Mouse (Mus musculus) liver, postnatal 0 days (tissue): ENCODE measurements at regions not wholly inside any gene's neighbourhood (a gene's known extent, or its start where the extent isn't known, plus 50 kb on each side); places are given as distances from the start of the nearest gene placed in this dataset.

Experiments used
- CTCF ChIP-seq: sonication (generic); IDR thresholded peaks from 2 replicates; pipeline ENCODE4 v1.5.1; 2016; ENCODE audit warnings: antibody characterized with exemption, low read depth
- EP300 ChIP-seq: IDR thresholded peaks from 2 replicates; pipeline ENCODE4 v1.6.1; 2016; ENCODE audit warnings: antibody characterized with exemption, low read depth, mild to moderate bottlenecking

GRCm38 (mm10) chr8:10712118-10712689 lies 296.1 kb downstream of the Irs2 start:
- TF ChIP-seq CTCF (no peak), EP300 (no peak)
